Mouse (Mus musculus): ENCODE measurements at regions not wholly inside any gene's neighbourhood (a gene's known extent, or its start where the extent isn't known, plus 50 kb on each side); places are given as distances from the start of the nearest gene placed in this dataset.

DNA sequence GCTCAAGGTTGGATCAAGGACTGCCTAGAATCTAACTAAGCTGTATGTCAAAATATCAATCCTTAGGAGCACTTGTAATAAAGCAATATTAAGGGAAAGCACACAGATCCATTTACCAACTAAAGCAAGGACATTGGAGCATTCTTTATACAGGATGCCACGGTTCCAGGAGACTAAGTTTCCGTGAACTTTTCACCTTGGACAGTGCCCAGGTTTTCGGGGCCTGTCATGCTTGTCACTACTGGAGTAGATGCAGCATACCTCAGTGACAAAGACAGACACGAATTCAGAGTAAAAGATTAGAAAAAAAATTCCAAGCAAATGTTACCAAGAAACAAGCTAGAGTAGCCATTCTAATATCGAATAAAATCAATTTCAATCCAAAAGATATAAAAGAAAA lies 543.6 kb downstream of the Slitrk5 start:
- DNase-seq = peak; percentile 12 to 61

DNA sequence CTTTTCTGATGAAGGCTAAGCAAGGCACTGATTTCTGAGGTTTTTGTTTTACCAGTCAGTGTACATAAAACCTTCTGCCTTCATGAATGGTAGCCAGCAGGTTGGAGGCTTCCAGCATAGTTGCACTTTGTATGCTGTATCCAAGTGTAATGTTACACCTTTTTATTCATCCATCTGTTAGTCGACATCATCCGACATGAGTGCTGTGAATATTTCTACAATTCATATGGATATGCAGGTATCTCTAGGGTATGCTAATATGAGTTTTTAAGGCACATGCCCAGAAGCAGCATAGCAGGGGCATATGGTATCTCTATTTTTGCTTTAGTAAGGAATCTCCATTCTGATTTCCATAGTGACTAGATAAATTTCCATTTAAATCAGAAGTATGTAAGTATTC lies 555.6 kb downstream of the Slitrk5 start:
- DNase-seq = no peak

DNA sequence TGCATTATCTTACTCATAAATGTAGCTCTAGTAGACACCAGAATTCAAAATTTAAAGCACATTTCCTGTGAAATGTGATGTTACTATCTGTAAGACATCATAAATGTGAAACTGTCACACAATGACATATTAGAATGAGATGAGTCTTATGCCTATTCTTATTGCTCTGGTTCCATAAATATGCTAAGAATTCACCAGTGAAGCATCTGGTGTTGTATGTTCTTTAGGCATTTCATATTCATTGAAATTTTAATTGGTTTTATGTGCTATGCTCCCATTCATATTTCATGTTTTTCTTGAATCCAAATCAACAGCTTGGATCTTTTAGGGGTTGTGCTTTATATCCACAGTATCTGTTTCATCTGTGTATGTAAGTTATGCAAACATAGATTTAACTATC lies 564.6 kb downstream of the Slitrk5 start:
- no peak for DNase-seq

DNA sequence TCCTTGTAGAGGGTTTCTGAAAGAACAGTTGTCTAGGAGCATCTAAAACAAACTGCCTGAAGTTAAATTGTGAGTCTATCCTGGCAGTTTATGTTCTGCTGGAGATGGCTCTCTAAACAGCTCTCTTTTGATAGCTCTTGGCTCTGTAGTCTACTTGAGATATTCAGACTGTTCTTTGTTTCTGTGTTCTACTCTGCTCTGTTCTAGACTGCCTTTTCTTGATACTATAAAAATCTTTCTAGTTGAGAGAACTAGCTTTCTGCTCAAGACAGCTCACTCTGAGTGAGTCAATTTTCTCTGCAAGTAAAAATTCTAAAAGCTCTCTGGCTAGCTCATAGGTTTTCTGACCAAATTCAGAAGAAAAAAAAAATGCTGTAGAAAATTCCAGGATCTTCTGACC lies 573.3 kb downstream of the Slitrk5 start:
- no peak for DNase-seq

DNA sequence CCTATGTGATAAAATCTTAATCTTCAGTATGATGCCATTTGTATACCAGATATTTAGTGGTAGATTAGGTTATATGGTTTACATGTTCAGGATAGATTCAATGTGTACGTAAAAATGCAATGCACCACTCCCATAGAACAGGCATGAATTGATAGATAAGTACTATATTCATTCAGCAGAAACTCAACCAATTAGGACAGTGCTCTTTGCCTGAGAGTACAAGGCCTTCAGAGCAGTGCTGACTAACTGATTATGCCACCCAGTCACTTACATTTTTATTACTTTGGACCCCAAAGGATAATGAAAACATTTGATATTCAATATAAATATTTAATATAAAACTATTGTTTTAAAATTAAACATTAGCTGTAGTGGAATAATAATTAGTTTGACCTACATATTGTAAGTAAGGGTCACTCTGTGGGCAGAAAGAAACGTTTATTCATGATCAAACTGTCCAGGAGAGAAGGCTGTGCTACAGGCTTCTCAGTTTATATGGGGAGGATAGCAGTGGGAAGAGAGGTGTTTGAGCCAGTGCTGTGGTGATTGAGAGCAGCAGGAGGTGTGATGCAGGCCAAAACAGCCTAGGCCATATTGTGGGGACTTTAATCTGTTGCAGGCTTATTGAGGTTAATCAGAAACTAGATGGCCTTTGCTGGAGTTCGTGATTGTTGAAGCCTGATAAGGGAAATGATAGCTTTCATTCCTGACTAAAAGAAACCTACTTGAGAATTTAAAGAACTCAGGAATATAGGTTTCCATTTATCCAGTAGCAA lies 623.3 kb downstream of the Slitrk5 start:
- DNase-seq = peak in 1 of 2 experiments; percentile 4

DNA sequence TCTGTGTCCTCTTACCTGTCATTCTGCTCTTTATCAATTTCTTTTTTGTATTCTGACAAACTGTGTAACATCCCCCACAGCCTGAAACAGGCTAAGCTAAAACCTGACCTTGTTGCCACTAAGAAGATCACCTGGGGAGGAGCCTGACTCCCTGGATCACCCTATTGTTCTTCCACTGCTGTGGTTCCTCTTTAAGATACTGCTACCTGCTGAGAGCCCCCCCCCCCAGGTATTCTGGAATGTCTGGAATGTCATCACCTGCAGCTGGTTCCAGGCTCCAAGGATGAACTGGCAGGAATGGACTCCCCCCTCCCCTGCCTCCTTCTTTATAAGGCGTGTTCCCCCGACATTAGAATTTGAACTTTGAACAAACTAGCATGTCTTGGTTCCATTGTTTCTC lies 650.7 kb downstream of the Slitrk5 start:
- no peak for DNase-seq

All from kidney, postnatal 36 days (tissue).